25 mouse cellular contexts compared by ENCODE assay signal in the genomic region with DNA sequence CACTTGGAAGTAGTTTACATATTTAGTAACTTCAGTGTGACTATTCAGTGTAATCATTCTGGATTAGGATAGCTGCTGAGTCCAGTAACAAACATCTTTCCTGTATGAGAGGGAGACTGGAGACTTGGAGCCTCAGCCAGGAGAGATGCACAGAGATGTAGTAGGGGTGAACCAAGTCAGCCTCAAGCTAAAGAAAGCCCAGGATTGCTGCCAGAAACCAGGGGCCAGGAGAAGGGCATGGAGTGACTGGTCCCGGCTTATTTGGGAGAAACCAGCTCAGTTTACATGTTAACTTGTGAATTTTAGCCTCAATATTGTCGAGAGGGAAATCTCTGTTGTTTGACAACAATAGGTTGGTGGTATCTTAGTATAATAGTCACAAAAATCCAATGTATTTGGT.
DNase-seq lines count a peak whose midpoint lies in the region; ATAC-seq and TF ChIP-seq lines count a peak whose summit lies in the region.
"Had no signal": no experiment of that assay in that cellular context is flagged by ENCODE, and none has a peak within 500 bp of the region (broad histone marks: within the 10 kb centered on the region; RNA-seq: fewer than 3 reads in every experiment).

No protein-coding gene starts in this region.

- H3K4me3 ChIP-seq in gastrocnemius, adult 2 months: no peak overlapping the region
- no peak overlapping the region for H3K4me3 ChIP-seq in forebrain, embryonic 13.5 days
- H3K4me3 ChIP-seq in liver, embryonic 12.5 days: no peak overlapping the region
- H3K4me3 ChIP-seq: embryonic facial prominence, embryonic 13.5 days; embryonic facial prominence, embryonic 15.5 days; erythroblast, embryonic 14.5 days; forebrain, embryonic 10.5 days; forebrain, embryonic 12.5 days; forebrain, embryonic 15.5 days had no signal

- H3K9me3 ChIP-seq in forebrain, embryonic 13.5 days (replicated peaks): no peaks in the 10 kb centered on the region
- H3K9me3 ChIP-seq in liver, embryonic 12.5 days (replicated peaks): no peaks in the 10 kb centered on the region
- H3K9me3 ChIP-seq: embryonic facial prominence, embryonic 13.5 days; embryonic facial prominence, embryonic 15.5 days; forebrain, embryonic 10.5 days; forebrain, embryonic 12.5 days; forebrain, embryonic 15.5 days; G1E had no signal

- peaks cover 10% of the 10 kb centered on the region for H3K4me1 ChIP-seq in forebrain, embryonic 13.5 days
- H3K4me1 ChIP-seq in liver, embryonic 12.5 days: no peaks in the 10 kb centered on the region

- no peak for ATAC-seq in forebrain, embryonic 13.5 days
- ATAC-seq in liver, embryonic 12.5 days: no peak
- ATAC-seq: CD4-positive, CD25-positive, alpha-beta regulatory T cell, adult 4 months; forebrain, embryonic 15.5 days; forebrain, postnatal 0 days had no signal

- no peak overlapping the region for H3K9ac ChIP-seq in forebrain, embryonic 13.5 days
- H3K9ac ChIP-seq in liver, embryonic 12.5 days: no peak overlapping the region
- H3K9ac ChIP-seq: embryonic facial prominence, embryonic 13.5 days; embryonic facial prominence, embryonic 15.5 days; forebrain, embryonic 12.5 days; forebrain, embryonic 15.5 days; forebrain, postnatal 0 days had no signal

- peak overlapping the region; percentile 77; the same call in 1 of the 2 replicates for H3K27ac ChIP-seq in gastrocnemius, adult 2 months
- H3K27ac ChIP-seq in forebrain, embryonic 13.5 days: no peak overlapping the region
- H3K27ac ChIP-seq in liver, embryonic 12.5 days: no peak overlapping the region
- H3K27ac ChIP-seq: embryonic facial prominence, embryonic 13.5 days; embryonic facial prominence, embryonic 15.5 days; forebrain, embryonic 12.5 days; forebrain, embryonic 15.5 days had no signal

- WGBS in forebrain, embryonic 13.5 days: 65% methylated on average over 2 of the region's 2 CpGs
- 54% methylated on average over 2 of the region's 2 CpGs for WGBS in liver, embryonic 12.5 days (ENCODE audit: insufficient replicate concordance)

- DNase-seq in gastrocnemius, adult 2 months: no peak
- no peak for DNase-seq in gastrocnemius, postnatal 25 days
- DNase-seq in adipocyte (ENCODE audit: low spot score): peak; percentile 59
- DNase-seq: adrenal gland, adult 8-10 months; adrenal gland, postnatal 14 days; adrenal gland, postnatal 36 days; cerebellum, adult 11 months; cerebellum, adult 18-20 months; cerebellum, adult 8-10 months; cerebellum, adult 9-11 months; cerebellum, postnatal 14 days; cerebellum, postnatal 36 days; embryo, embryonic 11 days; forebrain, postnatal 0 days had no signal

- no peaks in the 10 kb centered on the region for H3K36me3 ChIP-seq in forebrain, embryonic 13.5 days (ENCODE audit: poor library complexity, severe bottlenecking)
- H3K36me3 ChIP-seq in liver, embryonic 12.5 days: no peaks in the 10 kb centered on the region
- H3K36me3 ChIP-seq: embryonic facial prominence, embryonic 13.5 days; embryonic facial prominence, embryonic 15.5 days; forebrain, embryonic 10.5 days; forebrain, embryonic 12.5 days; forebrain, embryonic 15.5 days; G1E had no signal

- no peaks in the 10 kb centered on the region for H3K27me3 ChIP-seq in forebrain, embryonic 13.5 days
- H3K27me3 ChIP-seq in liver, embryonic 12.5 days (replicated peaks): peaks cover 46% of the 10 kb centered on the region; the same call in 1 of the 2 replicates
- H3K27me3 ChIP-seq: CH12.LX; embryonic facial prominence, embryonic 13.5 days; embryonic facial prominence, embryonic 15.5 days; forebrain, embryonic 12.5 days; forebrain, embryonic 15.5 days had no signal

- TF ChIP-seq CTCF in gastrocnemius, adult 2 months (IDR thresholded peaks at IDR 0.05): no peak

- no peak overlapping the region for H3K4me2 ChIP-seq in forebrain, embryonic 13.5 days
- H3K4me2 ChIP-seq in liver, embryonic 12.5 days: no peak overlapping the region
- H3K4me2 ChIP-seq: embryonic facial prominence, embryonic 13.5 days; embryonic facial prominence, embryonic 15.5 days; forebrain, embryonic 12.5 days; forebrain, embryonic 15.5 days had no signal

- intact Hi-C loops in gastrocnemius, adult 2 months (cut with DNase I): no loop called here
